Mouse (Mus musculus): ENCODE data around the gene Psme3. TPM values are rescaled to one million over a fixed set of nuclear protein-coding genes. Genes with fewer than 3 reads are reported as not detected.
"Not testable (repeated sequence)": the region's sequence is repeated elsewhere in the genome, so short reads cannot be mapped to it uniquely, and the experiment has no call there.

The Psme3 gene
- total RNA-seq, 2 experiments from 2014 or later, result 119 to 126 TPM

- no peak for DNase-seq (ENCODE audit: extremely low spot score in 1 of 2, low spot score in 1 of 2)
Measured at GRCm38 (mm10) chr11:101311083-101311482, 4.9 kb upstream of the Psme3 start.

GRCm38 (mm10) chr11:101312150-101312549, 3.9 kb upstream of the Psme3 start:
- no peak for DNase-seq (ENCODE audit: extremely low spot score in 1 of 2, low spot score in 1 of 2)

- no peak for DNase-seq (ENCODE audit: extremely low spot score in 1 of 2, low spot score in 1 of 2)
Measured at GRCm38 (mm10) chr11:101314567-101314966, 1.4 kb upstream of the Psme3 start.

GRCm38 (mm10) chr11:101315082-101315650, 847 bp upstream of the Psme3 start:
- no peak for DNase-seq (ENCODE audit: extremely low spot score in 1 of 2, low spot score in 1 of 2)

GRCm38 (mm10) chr11:101316501-101316917, 496 bp downstream of the Psme3 start:
- DNase-seq (ENCODE audit: extremely low spot score in 1 of 2, low spot score in 1 of 2), result no peak

GRCm38 (mm10) chr11:101323609-101324008, 7.6 kb downstream of the Psme3 start:
- peak; percentile 50 to 76 for DNase-seq (ENCODE audit: extremely low spot score in 1 of 2, low spot score in 1 of 2)

- DNase-seq (ENCODE audit: extremely low spot score in 1 of 2, low spot score in 1 of 2), result no peak
Measured at GRCm38 (mm10) chr11:101324763-101325162, 8.8 kb downstream of the Psme3 start, which contains the start of gene Aoc2. Gene Aoc2, plus strand, starts transcription at chr11:101325063.

- DNase-seq (ENCODE audit: extremely low spot score in 1 of 2, low spot score in 1 of 2), result not testable (repeated sequence)
Measured at GRCm38 (mm10) chr11:101325201-101325600, 9.2 kb downstream of the Psme3 start.

- no peak for DNase-seq (ENCODE audit: extremely low spot score in 1 of 2, low spot score in 1 of 2)
Measured at GRCm38 (mm10) chr11:101326147-101326546, 10.1 kb downstream of the Psme3 start.

GRCm38 (mm10) chr11:101327311-101327710, 11.3 kb downstream of the Psme3 start:
- no peak for DNase-seq (ENCODE audit: extremely low spot score in 1 of 2, low spot score in 1 of 2)

GRCm38 (mm10) chr11:101328941-101329635, 13.1 kb downstream of the Psme3 start:
- peak in 1 of 2 experiments; percentile 42 for DNase-seq (ENCODE audit: extremely low spot score in 1 of 2, low spot score in 1 of 2)

- no peak for DNase-seq (ENCODE audit: extremely low spot score in 1 of 2, low spot score in 1 of 2)
Measured at GRCm38 (mm10) chr11:101330371-101330924, 14.4 kb downstream of the Psme3 start, which contains the start of gene Aoc3. Gene Aoc3, plus strand, starts transcription at chr11:101330605.

GRCm38 (mm10) chr11:101330961-101331360, 14.9 kb downstream of the Psme3 start:
- DNase-seq (ENCODE audit: extremely low spot score in 1 of 2, low spot score in 1 of 2), result not testable (repeated sequence)

GRCm38 (mm10) chr11:101332537-101332936, 16.5 kb downstream of the Psme3 start:
- no peak for DNase-seq (ENCODE audit: extremely low spot score in 1 of 2, low spot score in 1 of 2)

GRCm38 (mm10) chr11:101334023-101334422, 18.0 kb downstream of the Psme3 start:
- DNase-seq (ENCODE audit: extremely low spot score in 1 of 2, low spot score in 1 of 2), result no peak

GRCm38 (mm10) chr11:101334516-101334915, 18.5 kb downstream of the Psme3 start:
- DNase-seq (ENCODE audit: extremely low spot score in 1 of 2, low spot score in 1 of 2), result no peak

GRCm38 (mm10) chr11:101335685-101336084, 19.7 kb downstream of the Psme3 start:
- DNase-seq (ENCODE audit: extremely low spot score in 1 of 2, low spot score in 1 of 2), result no peak

GRCm38 (mm10) chr11:101338123-101338760, 22.2 kb downstream of the Psme3 start:
- DNase-seq (ENCODE audit: extremely low spot score in 1 of 2, low spot score in 1 of 2), result no peak

GRCm38 (mm10) chr11:101347083-101347775, 31.2 kb downstream of the Psme3 start:
- no peak for DNase-seq (ENCODE audit: extremely low spot score in 1 of 2, low spot score in 1 of 2)

- DNase-seq (ENCODE audit: extremely low spot score in 1 of 2, low spot score in 1 of 2), result no peak
Measured at GRCm38 (mm10) chr11:101348774-101349173, 32.8 kb downstream of the Psme3 start.

- no peak for DNase-seq (ENCODE audit: extremely low spot score in 1 of 2, low spot score in 1 of 2)
Measured at GRCm38 (mm10) chr11:101349216-101349615, 33.2 kb downstream of the Psme3 start.

All from layer of hippocampus, postnatal 25 days (tissue).